Mouse (Mus musculus): ENCODE measurements around the gene Pam.

Gene Pam

DNA sequence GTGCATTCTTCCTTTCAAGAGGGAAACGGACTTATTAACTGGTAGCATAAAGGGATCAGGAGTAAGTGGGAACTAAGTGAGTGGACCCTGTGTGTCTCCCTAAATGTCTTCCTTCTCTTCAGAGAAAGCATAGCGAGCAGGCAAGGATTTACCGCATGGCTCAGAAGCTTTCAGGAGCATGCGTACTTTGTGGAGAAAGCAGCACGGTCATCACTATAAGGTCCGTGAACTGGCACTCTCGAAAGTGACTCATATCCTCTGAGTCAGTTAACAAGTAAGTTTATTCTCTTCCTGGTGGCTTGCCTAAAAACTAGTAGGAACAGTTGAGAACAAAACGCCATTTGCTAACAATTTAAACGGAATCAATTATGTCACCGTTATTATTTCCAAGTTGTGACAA lies 184.6 kb downstream of the Pam start:
- DNase-seq (ENCODE audit: low read depth) = no peak

GRCm38 (mm10) chr1:97909561-97909960 lies 185.9 kb downstream of the Pam start:
- no peak for DNase-seq (ENCODE audit: low read depth)

DNA sequence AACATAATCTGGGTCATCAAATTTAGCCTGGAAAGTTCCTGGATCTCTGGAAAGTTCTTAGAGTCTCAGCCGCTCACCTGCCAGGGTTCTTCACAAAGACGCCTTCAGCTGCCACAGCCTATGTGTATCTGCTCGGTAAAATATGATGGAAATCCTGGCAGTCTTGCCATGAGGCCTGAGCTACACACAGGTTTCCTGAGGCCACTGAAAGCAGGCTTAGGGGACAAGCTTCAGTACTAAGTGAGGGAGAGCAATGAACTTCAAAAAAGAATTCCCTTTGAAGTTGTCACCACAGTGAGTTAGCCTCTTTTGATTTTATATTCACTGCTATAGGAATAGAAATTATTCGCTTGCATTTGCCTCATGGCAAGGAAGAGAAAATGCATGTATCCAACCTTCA lies 186.7 kb downstream of the Pam start:
- no peak for DNase-seq (ENCODE audit: low read depth)

GRCm38 (mm10) chr1:97903912-97904460 lies 191.5 kb downstream of the Pam start:
- DNase-seq (ENCODE audit: low read depth) = no peak

DNA sequence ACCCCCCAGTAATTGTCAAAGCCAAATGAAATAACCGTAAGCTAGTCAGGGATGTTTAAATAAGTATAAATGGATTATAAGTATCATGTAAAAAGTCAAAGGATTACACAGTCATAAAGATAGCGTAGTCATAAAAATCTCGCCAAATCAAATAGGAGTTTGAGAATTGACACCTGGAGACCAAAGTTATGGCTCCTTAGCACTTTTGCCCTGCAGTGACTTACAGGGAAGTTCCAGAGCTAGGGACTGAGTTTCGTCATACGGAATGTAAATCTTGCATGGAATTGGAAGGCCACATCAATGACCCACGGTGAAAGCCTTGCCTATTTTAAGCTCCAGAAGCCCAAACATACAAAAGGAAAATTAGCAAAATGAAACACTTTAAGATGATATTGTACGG lies 192.6 kb downstream of the Pam start:
- DNase-seq (ENCODE audit: low read depth) = no peak

GRCm38 (mm10) chr1:97900559-97901153 lies 194.8 kb downstream of the Pam start:
- no peak for DNase-seq (ENCODE audit: low read depth)

DNA sequence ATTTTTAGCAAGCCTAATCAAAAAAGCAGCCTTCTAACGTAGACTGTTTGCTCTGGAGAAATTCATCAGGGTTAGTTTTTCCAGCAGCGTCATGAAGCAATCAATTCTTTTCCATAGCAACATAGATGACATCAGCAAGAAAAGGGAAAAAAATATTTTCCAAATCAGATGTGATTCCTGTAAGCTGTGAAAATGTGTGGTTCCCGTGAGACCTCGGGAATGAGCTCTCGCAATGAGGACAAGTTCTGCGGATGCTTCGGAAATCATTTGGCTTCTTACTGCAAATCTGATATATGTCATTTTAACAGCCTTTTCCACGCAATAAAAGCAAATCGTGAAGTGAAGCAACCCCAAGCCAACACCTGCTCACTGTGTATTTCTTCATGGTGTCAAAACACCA lies 207.9 kb downstream of the Pam start:
- no peak for DNase-seq (ENCODE audit: low read depth)

GRCm38 (mm10) chr1:97883498-97883897 lies 211.9 kb downstream of the Pam start:
- no peak for DNase-seq (ENCODE audit: low read depth)

DNA sequence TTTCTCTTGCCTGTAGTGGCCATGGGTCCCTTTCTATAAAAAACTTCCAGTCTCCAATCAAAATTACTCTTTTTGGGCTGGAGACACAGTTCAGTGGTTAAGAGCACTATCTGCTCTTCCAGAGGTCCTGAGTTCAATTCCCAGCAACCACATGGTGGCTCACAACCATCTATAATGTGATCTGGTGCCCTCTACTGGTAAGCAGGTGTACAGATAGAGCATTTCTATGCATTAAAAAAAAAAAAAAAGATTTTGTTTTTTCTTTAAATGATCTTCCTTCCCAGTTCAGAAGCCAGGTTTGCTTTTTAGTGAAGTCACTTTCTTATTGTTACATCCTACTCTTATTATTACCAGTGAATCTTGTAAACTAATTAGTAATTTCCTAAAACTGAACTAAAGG lies 218.4 kb downstream of the Pam start:
- DNase-seq (ENCODE audit: low read depth) = no peak

- no peak for DNase-seq (ENCODE audit: low read depth)
These were observed 221.9 kb downstream of the Pam start for GRCm38 (mm10) chr1:97873490-97874054.

DNA sequence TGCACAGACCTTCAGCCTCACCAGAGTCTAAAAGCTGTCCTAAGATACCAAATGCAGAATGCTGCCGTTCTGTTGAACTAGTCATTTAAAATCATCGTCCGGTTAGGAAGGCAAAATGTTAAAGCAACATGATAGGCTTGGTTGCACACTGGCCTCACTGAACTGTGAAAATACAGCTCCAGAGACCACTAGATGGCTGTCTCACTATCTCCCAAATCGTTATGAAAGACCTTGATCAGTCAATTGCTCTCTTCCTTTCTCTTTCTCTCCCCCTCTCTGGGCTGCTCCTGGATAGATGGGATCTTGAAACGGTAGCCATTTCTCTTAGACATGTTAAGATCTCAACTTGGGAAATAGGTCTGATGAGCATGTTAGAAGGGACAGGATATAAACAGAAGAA lies 223.0 kb downstream of the Pam start:
- no peak for DNase-seq (ENCODE audit: low read depth)

DNA sequence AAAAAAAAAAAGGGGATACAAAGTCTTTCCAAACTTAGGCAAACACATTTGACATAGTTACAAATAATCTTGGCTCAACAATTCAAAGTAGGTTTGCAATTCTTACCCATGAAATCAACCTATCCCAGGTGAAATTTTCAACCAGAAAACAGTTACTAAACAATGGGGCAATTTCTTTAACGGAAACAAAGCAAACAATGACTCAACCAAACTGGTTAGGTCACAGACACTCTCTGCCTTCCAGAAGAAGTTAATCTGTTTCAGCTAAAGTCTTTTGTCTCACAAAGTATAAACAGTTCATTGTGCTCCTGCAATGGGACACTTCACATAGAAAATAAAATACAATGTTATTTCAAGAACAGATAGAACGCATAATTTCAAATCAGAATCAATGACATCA lies 223.4 kb downstream of the Pam start:
- no peak for DNase-seq (ENCODE audit: low read depth)

DNA sequence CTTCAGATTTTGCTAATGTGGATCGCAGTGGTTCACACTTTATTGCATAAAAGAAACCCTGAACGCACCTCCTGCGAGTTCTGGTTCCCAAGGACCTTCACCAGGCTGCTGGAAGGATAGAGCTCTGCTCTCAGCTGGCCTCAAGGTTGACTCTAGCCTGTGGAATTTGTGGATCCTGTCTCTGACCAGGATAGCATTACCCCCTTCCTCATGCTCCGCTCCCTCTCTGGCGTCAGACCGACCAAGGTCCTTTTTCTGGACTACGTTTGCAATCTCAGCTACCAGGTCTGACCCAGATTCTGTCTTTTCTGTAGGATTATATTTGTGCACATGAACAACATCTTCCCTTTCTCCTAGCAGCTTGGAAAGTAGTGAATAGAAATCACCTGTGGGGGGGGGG lies 231.3 kb downstream of the Pam start:
- no peak for DNase-seq (ENCODE audit: low read depth)

- DNase-seq (ENCODE audit: low read depth) = no peak
These were observed 232.3 kb downstream of the Pam start for GRCm38 (mm10) chr1:97863140-97863539.

DNA sequence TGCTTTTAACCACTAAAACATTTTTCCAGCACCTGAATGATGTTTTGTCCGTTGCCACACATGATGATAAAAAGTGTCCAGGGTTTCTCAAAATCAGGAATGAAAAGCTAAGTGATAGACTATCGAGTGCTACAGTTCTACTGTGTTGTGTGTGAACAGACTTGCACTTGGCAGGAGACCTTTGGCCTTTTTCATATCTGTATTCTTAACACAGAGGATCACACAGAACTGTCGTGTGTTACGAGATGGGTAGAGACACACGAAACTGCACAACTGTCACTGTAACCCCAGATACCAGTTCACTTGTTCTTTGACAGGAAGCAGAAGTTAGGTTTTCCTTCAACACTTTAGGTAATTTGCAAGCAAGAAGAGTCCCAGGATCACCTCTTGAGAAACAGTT lies 232.7 kb downstream of the Pam start:
- no peak for DNase-seq (ENCODE audit: low read depth)

DNA sequence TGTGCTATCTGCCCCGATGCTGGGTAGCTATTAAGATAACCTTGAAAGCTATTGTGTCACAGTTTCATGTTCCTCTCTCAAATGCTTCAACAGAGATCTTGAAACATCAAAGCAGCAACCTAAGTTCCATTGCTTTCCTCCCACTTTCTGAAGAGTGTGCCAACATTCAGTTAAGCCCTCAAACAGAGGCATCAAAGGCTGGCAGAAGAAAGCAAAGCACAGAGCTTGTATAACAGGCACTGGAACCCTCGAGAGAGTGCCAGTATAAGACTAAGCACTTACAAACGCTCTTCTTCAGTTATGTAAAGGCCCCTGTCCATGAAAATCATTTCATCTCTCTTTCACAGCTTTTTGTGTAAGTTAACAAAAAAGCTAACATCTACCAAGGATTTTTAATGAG lies 241.2 kb downstream of the Pam start:
- no peak for DNase-seq (ENCODE audit: low read depth)

- DNase-seq (ENCODE audit: low read depth) = no peak
These were observed 243.8 kb downstream of the Pam start for GRCm38 (mm10) chr1:97851601-97852175.

DNA sequence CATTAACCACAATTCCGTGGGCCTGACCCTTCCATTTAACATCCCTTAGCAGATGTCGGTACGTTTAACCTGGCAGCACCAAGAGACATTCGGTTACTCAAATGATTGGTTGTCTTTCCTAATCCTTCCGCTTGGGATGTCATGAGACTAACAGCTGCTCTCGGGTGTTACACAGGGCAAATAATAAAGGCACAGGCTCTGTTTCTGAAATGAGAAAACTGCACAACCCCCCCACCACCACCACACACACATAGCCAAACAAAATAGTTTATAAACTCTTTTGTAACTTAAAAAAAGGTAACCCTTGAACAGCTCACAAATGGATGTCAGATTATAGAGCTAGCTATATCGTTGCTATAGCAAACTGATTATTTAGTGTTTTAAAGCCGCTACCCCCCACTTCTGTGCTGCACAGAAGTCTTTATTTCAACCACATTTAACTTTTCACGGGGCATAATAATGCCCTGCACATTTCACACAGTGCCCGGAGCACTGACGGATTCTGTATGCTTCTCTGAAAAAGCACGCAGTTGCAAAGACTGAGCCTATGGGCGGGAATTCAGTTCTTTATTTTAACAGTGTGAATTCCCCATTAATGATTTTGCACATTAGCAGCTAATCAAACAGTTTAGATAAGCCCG lies 246.7 kb downstream of the Pam start:
- no peak for DNase-seq (ENCODE audit: low read depth)

- no peak for DNase-seq (ENCODE audit: low read depth)
These were observed 252.0 kb downstream of the Pam start for GRCm38 (mm10) chr1:97843220-97843992.

GRCm38 (mm10) chr1:97834354-97834822 lies 261.1 kb downstream of the Pam start:
- no peak for DNase-seq (ENCODE audit: low read depth)

- no peak for DNase-seq (ENCODE audit: low read depth)
These were observed 261.7 kb downstream of the Pam start for GRCm38 (mm10) chr1:97833466-97834353.
